Mouse (Mus musculus): ENCODE data around the gene Ick. TPM values are rescaled to one million over a fixed set of nuclear protein-coding genes. Genes with fewer than 3 reads are reported as not detected.

Ick gene
- 22.2 and 23.1 TPM in 2 replicates for polyA plus RNA-seq (2012; rRNA removed; ENCODE audit: low replicate concordance)

DNA sequence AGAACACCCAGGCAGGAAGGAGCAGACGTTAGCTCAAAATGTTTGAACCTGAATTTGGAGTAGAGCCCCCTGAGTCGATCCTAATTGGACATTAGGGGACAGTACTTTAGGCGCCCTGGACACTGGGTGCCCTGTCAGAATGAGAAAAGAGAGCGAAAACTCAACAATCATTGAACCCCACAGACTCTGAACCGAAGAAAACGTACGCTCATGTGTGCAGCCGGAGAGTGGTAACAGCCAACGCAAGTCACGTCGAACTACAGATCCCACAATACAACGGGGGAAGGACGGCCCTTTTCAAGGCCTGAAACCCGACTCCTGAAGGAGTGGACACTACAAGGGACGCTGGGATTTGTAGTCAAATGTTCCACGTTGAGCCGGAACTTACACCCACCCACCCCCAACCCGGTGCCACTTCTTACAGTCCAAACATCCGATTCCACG lies at the start of gene Ick, which contains the start of gene Fbxo9:
Gene Ick, plus strand, starts transcription at position 397 of the 444 bp plus-strand sequence.
Gene Fbxo9, minus strand, starts transcription at position 270 of the 444 bp plus-strand sequence.

DNA sequence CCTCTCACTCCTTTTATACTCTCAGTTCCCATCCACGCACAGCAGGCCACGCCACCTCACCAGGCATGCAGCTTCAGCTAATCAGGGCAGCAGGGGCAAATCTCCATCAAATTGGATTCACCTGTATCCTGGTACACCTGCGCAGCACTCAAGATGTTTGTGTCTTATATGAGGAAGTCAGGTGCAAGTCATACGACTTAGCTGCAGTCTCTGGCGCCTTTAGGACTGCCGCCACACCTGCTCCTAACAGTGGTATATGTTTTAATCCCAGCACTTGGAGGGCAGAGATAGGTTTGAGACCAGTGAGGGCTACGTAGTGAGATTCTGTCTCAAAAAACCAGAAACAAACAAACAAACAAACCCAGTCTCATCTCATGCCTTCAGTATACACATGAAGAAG lies 73.5 kb downstream of the Ick start, which contains the start of gene Gsta4:
Gene Gsta4, plus strand, starts transcription at position 301 of the 400 bp plus-strand sequence.

Other genes starting within 250 kb of the Ick start
- 109 and 162 TPM in 2 replicates for gene Elovl5, start 191.8 kb upstream of the Ick start, polyA plus RNA-seq (2012; rRNA removed; ENCODE audit: low replicate concordance)
- not detected in 2 replicates for gene Gcm1, start 57.3 kb upstream of the Ick start, polyA plus RNA-seq (2012; rRNA removed; ENCODE audit: low replicate concordance)
- gene Fbxo9, start 127 bp upstream of the Ick start, polyA plus RNA-seq (2012; rRNA removed; ENCODE audit: low replicate concordance): 85.0 and 139 TPM in 2 replicates
- 26.6 and 33.8 TPM in 2 replicates for gene Gsta4, start 73.6 kb downstream of the Ick start, polyA plus RNA-seq (2012; rRNA removed; ENCODE audit: low replicate concordance)
- gene Gsta1, start 121.5 kb downstream of the Ick start, polyA plus RNA-seq (2012; rRNA removed; ENCODE audit: low replicate concordance): not detected in 2 replicates
- gene Gm3776, start 147.9 kb downstream of the Ick start, polyA plus RNA-seq (2012; rRNA removed; ENCODE audit: low replicate concordance): not detected in 2 replicates
- not detected in 2 replicates for gene Gm10639, start 180.7 kb downstream of the Ick start, polyA plus RNA-seq (2012; rRNA removed; ENCODE audit: low replicate concordance)
- not detected in 2 replicates for gene Omt2a, start 205.6 kb downstream of the Ick start, polyA plus RNA-seq (2012; rRNA removed; ENCODE audit: low replicate concordance)
- not detected in 2 replicates for gene Omt2b, start 218.4 kb downstream of the Ick start, polyA plus RNA-seq (2012; rRNA removed; ENCODE audit: low replicate concordance)
- gene Gsta2, start 246.6 kb downstream of the Ick start, polyA plus RNA-seq (2012; rRNA removed; ENCODE audit: low replicate concordance): 0.30 TPM in 1 of 2 replicates, not detected in the other